Mouse (Mus musculus) induced T-regulatory cell, adult 2 months (primary cell): Measurements from ENCODE around the gene Zfp120.
"Not testable (repeated sequence)": the region's sequence is repeated elsewhere in the genome, so short reads cannot be mapped to it uniquely, and the experiment has no call there.

ENCODE experiments used
- DNase-seq: peaks from one replicate; pipeline ENCODE4 v3.0.0-alpha.2; 2012; ENCODE audit warnings: low read depth

Gene Zfp120

GRCm38 (mm10) chr2:150136435-150136897 lies at the start of gene Zfp120:
Zfp120 (minus strand) TSS chr2:150136708.
- DNase-seq = peak; percentile 94

- peak; percentile 6 for DNase-seq
Observed at GRCm38 (mm10) chr2:150181570-150181999, 45.1 kb upstream of the Zfp120 start, which contains the start of gene Gm14139. Gm14139 (plus strand) TSS chr2:150181755.

- DNase-seq = not testable (repeated sequence)
Observed at GRCm38 (mm10) chr2:150181046-150181445, 44.5 kb upstream of the Zfp120 start.

- DNase-seq = not testable (repeated sequence)
Observed at GRCm38 (mm10) chr2:150179579-150179978, 43.1 kb upstream of the Zfp120 start, which contains the start of gene Gm10770. Gm10770 (minus strand) TSS chr2:150179679.

GRCm38 (mm10) chr2:150173833-150174232 lies 37.3 kb upstream of the Zfp120 start:
- no peak for DNase-seq

GRCm38 (mm10) chr2:150166703-150167102 lies 30.2 kb upstream of the Zfp120 start:
- no peak for DNase-seq

GRCm38 (mm10) chr2:150132773-150133172 lies 3.7 kb downstream of the Zfp120 start:
- DNase-seq = no peak

- not testable (repeated sequence) for DNase-seq
Observed at GRCm38 (mm10) chr2:150132002-150132401, 4.5 kb downstream of the Zfp120 start.

- peak; percentile 31 for DNase-seq
Observed at GRCm38 (mm10) chr2:150111247-150111912, 25.1 kb downstream of the Zfp120 start.

GRCm38 (mm10) chr2:150099618-150100017 lies 36.9 kb downstream of the Zfp120 start:
- DNase-seq = peak; percentile 64
